Mouse (Mus musculus): ENCODE data around the gene Ecm1.

GRCm38 (mm10) chr3:95765534-95765933 lies 26.2 kb upstream of the Ecm1 start:
- no peak for TF ChIP-seq EP300 (IDR thresholded peaks at IDR 0.05; ENCODE audit: low read depth)
- peak; percentile 42 for TF ChIP-seq CTCF (IDR thresholded peaks at IDR 0.05; ENCODE audit: low read depth)

Measured in liver, postnatal 0 days (tissue).